Mouse (Mus musculus) megakaryocyte, adult 5-6 weeks (primary cell): ENCODE results near the gene Gm13289. TPM values are rescaled to one million over a fixed set of nuclear protein-coding genes. Genes with fewer than 3 reads are reported as not detected.
"Not testable (repeated sequence)": the region's sequence is repeated elsewhere in the genome, so short reads cannot be mapped to it uniquely, and the experiment has no call there.

Source experiments
- ATAC-seq: 2 replicates; pipeline ENCODE4 v1.8.0; 2016; ENCODE audit warnings: mild to moderate bottlenecking, inconsistent platforms; ENCODE audit not compliant: poor library complexity, severe bottlenecking
- total RNA-seq, 2 experiments: library from RNA; stranded (forward) in 1 of 2; stranded (reverse) in 1 of 2; fragments of 153-499, 151-499 nt in 1 of 2; fragments of 221-1000, 200-1000 nt in 1 of 2; gene quantifications; 2 replicates each; pipeline versions ENCODE4 v1.2.3 to v1.2.4; 2015 to 2017

Gene Gm13289
- total RNA-seq (2015) (not detected in 2 replicates), total RNA-seq (2017) (not detected in 2 replicates)

DNA sequence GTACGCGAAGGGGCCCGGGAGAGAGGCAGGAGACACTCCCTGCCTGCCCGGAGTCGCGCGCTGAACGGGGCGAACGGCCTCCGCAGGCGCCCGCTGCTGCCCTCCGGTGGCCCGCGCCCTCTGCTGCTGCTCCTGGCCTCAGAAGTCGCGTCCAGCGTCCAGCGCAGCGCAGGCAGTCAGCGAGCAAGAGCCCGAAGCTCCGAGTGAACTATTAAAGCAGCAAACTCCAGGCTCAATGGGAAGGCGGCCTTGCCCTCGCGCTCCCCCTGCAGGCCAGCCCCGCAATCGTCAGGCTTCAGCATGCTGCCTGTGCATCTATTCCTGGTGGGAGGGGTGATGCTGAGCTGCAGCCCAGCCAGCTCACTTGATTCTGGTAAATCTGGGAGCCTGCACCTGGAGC lies at the start of gene Gm13289:
TSS of gene Gm13289 (plus strand) at position 301 of the 400 bp plus-strand sequence.
- not testable (repeated sequence) for ATAC-seq

DNA sequence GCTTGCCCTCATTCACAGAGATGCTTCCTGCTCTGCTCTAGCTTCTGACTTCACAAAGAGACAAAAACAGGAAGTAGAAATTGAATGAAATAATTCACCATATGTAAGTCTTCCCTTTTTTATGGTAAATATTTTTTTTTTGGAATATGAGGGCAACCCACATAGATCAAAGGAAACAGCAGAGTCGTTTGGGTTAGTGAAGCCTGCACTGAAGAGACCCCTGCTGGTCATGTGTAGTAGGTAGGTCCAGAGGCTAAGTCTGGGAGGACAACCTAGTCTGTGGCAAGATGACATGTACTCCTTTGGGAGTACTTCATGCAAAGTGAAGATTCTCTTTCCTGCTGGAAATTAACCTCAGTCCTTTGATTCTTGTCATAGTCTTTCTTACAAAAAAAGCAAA lies 49.4 kb upstream of the Gm13289 start:
- peak; percentile 85 for ATAC-seq

DNA sequence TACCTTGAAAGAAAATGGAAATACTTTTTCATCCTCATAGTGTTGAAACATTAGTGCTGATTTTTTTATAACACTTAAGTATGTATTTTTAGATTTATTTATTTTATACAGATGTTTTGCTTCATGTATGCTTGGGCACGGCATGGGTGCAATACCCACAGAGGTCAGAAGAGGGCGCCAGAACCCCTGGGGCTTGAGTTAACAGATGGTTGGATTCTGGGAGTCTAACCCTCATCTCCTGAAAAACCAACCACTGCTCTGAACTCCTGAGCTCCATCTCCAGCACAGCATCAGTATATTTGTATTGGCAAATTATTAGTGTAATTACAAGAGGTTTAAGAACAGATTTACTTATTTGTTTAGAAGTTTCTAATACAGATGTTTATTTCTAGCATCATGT lies 38.2 kb upstream of the Gm13289 start:
- peak; percentile 85 for ATAC-seq

DNA sequence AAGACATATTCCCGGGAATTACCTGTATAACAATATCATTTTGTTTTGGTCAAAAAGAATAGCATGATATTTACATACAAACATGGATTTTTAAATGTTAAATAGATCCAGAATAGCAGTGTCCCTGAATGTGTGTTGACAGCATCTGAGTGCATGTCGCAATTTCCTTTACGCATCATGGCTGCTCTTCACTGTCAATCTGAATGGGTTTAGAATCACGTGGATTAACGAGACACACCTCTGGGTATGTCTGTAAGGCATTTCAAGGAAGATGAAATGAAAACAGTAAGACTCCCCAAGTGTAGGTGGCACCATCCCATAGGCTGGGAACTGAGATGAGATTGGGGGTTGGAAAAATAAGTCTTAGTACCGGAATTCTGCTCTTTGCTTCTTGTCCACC lies 37.7 kb upstream of the Gm13289 start:
- ATAC-seq: peak; percentile 78

DNA sequence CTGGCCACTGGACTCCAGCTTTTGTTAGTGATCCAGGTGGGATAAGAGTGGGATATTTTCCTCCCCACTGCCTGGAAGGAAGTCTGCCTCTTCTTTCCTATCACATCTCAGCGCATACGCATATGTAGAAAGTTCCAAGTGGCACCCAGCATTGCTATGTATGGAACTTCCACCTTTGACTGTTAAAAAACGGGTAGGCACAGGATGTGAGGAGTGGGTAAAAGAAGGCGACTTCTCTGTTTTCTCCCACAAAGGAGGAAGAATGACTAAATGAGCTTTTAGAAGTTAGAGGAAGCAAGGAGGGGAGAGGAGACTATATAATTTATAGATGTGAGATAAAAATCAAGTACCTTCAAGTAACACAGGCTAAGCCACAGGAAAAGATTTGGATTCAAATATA lies 35.3 kb upstream of the Gm13289 start:
- peak; percentile 63 for ATAC-seq

GRCm38 (mm10) chr4:88742771-88743371 lies 33.9 kb upstream of the Gm13289 start:
- no peak for ATAC-seq

DNA sequence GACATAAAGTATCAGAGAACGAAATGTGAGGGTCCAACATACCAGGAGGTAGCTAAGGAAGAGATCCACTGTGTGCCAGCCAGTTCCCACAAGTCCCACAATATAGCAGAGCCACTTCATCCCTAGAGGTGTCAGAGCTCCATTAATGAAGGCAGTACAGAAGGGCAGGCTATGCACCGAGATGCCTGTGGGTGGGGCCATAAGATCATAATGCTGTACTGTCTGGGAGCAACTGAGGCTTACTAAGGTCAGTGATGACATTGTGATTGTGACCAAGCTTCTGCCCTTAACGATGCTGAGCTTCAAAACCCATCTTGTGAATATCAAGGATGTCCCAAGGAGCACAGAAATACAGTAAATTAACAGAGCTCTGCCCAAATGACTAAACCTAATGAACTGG lies 32.5 kb upstream of the Gm13289 start:
- no peak for ATAC-seq

GRCm38 (mm10) chr4:88749926-88750325 lies 26.8 kb upstream of the Gm13289 start:
- no peak for ATAC-seq

- ATAC-seq: not testable (repeated sequence)
Measured at GRCm38 (mm10) chr4:88754818-88755340, 21.8 kb upstream of the Gm13289 start, which contains the start of gene Gm13271. TSS of gene Gm13271 (plus strand) at chr4:88754868.

- not testable (repeated sequence) for ATAC-seq
Measured at GRCm38 (mm10) chr4:88756581-88757513, 19.9 kb upstream of the Gm13289 start.

DNA sequence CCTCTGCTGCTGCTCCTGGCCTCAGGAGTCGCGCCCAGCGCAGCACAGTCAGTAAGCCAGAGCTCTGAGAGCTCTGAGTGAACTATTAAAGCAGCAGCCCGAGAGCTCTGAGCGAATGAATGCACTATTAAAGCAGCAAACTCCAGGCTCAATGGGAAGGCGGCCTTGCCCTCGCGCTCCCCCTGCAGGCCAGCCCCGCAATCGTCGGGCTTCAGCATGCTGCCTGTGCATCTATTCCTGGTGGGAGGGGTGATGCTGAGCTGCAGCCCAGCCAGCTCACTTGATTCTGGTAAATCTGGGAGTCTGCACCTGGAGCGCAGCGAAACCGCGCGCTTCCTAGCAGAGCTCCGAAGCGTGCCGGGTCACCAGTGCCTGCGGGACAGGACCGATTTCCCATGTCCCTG lies 19.1 kb upstream of the Gm13289 start:
- peak; percentile 100 for ATAC-seq

DNA sequence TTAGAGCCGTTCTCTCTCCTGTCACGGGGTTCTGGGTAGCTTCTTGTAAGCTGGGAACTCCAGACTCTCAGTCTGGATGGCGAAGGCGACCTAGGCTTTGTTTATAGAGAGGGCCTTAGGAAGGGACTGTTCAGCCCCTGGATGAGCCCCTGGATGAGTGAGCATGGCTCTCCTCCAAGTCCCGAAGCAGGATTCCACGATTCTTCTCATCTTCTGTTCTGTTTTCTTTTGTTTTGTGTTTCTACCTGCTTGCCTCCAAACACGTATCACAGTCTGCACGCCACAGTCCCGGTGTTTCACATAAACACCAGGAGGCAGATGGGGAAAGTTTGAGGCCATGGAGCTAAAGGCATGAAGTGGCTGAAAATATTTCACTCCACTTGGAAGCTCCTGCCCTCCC lies 18.0 kb upstream of the Gm13289 start:
- ATAC-seq: not testable (repeated sequence)

DNA sequence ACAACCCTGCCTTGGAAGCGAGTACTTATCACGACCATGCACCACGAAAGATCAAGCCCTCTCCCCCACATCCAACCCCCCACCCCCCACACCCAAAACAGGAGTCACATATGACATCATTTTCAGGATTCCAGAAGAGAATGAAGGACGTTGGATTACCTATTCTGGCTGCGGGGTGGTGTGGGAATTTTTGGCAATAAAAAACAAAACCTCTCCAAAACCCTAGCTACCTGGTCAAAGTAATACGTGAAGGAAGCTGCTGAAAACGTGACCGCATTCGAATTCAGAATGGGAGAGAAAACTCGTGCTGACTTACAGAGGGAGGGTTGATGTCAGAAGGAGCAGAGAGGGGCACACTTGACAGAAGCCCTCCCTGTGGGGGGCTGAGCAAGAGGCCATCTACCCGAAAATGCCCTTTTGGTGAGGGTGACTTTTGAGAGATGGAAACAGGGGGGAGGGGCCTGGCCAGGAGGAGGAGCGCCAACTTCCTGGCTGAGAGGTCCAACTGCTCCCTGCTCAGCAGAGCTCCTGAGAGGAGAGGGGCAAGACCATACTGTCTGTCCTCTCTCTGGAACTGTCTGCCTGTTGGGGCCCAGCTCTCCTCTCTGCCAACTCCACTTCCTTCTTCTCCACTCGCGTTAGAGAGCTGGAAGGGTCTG lies 17.0 kb upstream of the Gm13289 start, which contains the start of gene Gm13283:
TSS of gene Gm13283 (plus strand) at position 510 of the 659 bp plus-strand sequence.
- not testable (repeated sequence) for ATAC-seq

- ATAC-seq: not testable (repeated sequence)
Measured at GRCm38 (mm10) chr4:88760431-88760830, 16.3 kb upstream of the Gm13289 start.

DNA sequence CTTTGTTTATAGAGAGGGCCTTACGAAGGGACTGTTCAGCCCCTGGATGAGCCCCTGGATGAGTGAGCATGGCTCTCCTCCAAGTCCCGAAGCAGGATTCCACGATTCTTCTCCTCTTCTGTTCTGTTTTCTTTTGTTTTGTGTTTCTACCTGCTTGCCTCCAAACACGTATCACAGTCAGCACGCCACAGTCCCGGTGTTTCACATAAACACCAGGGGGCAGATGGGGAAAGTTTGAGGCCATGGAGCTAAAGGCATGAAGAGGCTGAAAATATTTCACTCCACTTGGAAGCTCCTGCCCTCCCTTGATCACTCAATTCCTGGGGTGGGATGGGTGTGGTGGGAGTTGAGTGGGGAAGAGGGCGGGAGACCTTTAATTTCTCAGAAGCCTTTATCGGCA lies 14.9 kb upstream of the Gm13289 start:
- ATAC-seq: not testable (repeated sequence)

DNA sequence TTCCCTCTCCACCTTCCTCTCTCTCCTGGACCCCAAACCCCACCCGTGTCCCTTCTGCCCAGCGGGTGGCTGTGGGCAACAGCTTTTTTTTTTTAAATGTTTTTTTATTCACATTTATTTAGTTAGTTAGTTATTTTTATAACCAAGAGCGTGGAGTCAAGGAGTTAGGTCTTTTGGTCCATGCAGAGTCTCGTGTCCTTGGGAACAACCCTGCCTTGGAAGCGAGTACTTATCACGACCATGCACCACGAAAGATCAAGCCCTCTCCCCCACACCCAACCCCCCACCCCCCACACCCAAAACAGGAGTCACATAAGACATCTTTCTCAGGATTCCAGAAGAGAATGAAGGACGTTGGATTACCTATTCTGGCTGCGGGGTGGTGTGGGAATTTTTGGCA lies 14.4 kb upstream of the Gm13289 start:
- ATAC-seq: not testable (repeated sequence)

- peak; percentile 94 for ATAC-seq
Measured at GRCm38 (mm10) chr4:88763384-88764018, 13.2 kb upstream of the Gm13289 start.

DNA sequence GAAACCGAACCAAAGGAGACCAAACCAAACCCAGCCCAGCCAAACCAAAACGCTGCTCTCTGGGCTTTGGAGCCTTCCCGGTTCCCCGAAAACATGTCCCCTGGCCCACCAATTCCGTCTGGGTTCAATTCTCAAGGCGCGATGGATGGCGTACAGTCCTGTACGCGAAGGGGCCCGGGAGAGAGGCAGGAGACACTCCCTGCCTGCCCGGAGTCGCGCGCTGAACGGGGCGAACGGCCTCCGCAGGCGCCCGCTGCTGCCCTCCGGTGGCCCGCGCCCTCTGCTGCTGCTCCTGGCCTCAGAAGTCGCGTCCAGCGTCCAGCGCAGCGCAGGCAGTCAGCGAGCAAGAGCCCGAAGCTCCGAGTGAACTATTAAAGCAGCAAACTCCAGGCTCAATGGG lies 3.2 kb upstream of the Gm13289 start, which contains the start of gene Gm13290:
TSS of gene Gm13290 (plus strand) at position 301 of the 400 bp plus-strand sequence.
- ATAC-seq: not testable (repeated sequence)

DNA sequence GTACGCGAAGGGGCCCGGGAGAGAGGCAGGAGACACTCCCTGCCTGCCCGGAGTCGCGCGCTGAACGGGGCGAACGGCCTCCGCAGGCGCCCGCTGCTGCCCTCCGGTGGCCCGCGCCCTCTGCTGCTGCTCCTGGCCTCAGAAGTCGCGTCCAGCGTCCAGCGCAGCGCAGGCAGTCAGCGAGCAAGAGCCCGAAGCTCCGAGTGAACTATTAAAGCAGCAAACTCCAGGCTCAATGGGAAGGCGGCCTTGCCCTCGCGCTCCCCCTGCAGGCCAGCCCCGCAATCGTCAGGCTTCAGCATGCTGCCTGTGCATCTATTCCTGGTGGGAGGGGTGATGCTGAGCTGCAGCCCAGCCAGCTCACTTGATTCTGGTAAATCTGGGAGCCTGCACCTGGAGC lies 2.8 kb downstream of the Gm13289 start, which contains the start of gene Gm13272:
TSS of gene Gm13272 (plus strand) at position 301 of the 400 bp plus-strand sequence.
- ATAC-seq: not testable (repeated sequence)

GRCm38 (mm10) chr4:88780320-88780719 lies 3.6 kb downstream of the Gm13289 start:
- not testable (repeated sequence) for ATAC-seq
